Mouse (Mus musculus) erythroid progenitor cell, adult 5-6 weeks (primary cell): ENCODE measurements around the gene Phlda2. TPM values are rescaled to one million over a fixed set of nuclear protein-coding genes. Genes with fewer than 3 reads are reported as not detected.
A peak's percentile ranks its signal among the peaks of the same experiment; 100 is the strongest.

ENCODE experiments used
- ATAC-seq: replicated peaks from 2 replicates; pipeline ENCODE4 v1.8.0; 2016; ENCODE audit warnings: moderate number of reproducible peaks, mild to moderate bottlenecking, moderate TSS enrichment, inconsistent platforms; ENCODE audit not compliant: poor library complexity, low FRiP score, severe bottlenecking
- total RNA-seq, 2 experiments: library from RNA; stranded (forward) in 1 of 2; stranded (reverse) in 1 of 2; fragments of 150-400 nt in 1 of 2; fragments of 186-747, 209-891 nt in 1 of 2; gene quantifications; 2 replicates each; pipeline versions ENCODE4 v1.2.3 to v1.2.4; 2015 to 2017; ENCODE audit warnings: low replicate concordance in 2 of 2

The Phlda2 gene
- total RNA-seq, 2 experiments from 2014 or later: not detected

GRCm38 (mm10) chr7:143466099-143466677 is 36.8 kb downstream of the Phlda2 start:
- ATAC-seq: no peak

DNA sequence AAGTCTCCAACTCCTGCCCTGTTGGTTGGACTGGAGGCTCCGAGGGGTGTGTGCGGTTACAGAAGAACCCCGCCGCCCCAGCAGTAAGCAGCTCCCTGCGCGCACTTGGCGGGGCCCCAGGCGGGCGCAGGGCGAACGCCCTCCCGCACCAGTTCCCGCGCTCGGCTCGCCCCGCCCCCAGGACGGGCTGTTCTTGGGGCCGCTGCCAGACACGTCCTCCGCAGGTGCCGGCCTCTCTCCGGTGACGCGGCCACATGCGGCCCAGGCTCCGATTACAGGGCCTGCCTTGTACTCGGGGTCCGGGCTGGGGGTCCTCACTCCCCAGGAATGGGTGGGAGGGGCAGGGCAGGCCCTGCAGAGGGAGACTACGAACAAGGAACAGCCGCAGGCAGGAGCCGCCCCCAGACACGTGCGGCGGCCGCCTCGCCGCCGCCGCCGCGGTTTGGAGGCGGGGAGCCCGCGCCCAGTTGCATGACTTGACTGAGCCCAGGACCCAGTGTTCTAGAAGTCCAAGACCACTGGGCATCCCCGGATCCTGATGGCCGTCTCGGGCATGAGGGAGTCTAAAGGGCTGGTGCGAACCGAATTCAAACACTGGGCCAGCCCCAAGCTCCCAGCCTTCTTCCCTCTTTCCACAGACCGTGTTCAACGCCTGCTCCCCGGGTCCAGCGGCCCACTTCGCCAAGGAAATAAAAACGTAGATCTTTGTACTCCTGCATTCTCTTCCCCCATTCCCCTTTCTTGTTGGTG is 38.0 kb downstream of the Phlda2 start:
- ATAC-seq: no peak

DNA sequence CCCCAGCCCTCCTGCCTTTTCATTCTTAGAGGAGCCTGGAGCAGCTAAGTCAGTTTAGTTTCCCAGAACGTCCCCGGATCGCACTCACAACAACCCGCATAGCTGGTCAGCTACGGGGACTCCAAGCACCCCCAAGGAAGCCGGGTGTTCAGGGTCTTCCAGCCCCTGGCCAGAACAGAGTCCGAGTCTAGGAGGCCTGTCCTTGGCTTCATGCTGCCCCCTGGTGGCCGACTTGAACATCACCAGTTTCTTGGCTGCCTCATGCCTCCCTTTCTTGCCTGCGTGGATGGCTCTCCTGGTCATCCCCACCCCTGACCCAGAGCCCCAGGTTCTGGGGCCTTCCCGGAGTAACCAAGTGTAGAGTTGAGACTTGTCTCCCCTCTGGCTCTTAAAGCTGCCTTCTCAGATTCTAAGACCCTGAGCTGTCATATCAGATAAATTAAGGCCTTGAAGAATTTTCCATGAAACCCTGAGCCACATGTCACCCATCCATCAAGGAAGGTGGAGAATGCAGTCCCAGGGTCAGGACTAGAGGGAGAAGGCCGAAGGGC is 39.0 kb downstream of the Phlda2 start:
- 0 out of 2 replicates have a peak, but pooled peaks have one; percentile 32 for ATAC-seq

DNA sequence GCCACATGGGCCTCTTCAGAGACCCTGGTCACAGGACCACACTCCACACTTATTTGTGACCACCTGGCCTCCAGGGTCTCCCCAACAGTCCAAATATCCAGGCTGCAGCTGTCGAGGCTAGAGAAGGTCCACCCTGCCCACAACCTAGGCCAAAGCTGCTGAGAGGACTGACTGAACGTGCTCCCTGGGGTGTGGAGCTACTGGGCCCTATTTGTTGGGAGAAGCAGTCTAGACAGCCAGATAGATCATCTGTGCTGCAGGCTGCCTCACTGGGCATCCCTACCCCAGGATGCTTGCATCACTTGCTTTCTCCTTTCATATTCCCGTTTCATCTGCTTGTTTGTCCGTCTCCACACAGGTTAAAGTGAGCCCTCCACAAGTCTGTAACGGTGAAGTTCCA is 40.4 kb downstream of the Phlda2 start:
- no peak for ATAC-seq

DNA sequence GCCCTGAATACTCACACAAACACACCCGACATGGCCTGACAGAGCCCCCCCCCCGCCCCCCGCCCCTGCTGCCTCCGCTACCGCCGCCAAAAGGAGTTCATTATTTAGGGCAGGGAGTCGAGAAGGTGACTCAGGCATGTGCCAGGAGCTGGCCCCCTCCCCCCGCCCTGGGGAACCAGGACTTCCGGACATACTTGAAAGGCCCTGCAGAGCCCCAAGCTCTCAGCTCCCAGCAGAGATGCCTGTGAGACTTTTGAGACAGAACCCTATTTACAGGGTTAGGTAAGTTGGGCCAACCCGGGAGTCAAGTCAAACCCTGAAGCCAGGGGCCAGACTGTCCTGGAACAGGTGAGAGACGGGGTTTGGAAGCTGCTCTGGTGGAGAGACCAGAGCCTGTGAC is 41.0 kb downstream of the Phlda2 start:
- no peak for ATAC-seq

DNA sequence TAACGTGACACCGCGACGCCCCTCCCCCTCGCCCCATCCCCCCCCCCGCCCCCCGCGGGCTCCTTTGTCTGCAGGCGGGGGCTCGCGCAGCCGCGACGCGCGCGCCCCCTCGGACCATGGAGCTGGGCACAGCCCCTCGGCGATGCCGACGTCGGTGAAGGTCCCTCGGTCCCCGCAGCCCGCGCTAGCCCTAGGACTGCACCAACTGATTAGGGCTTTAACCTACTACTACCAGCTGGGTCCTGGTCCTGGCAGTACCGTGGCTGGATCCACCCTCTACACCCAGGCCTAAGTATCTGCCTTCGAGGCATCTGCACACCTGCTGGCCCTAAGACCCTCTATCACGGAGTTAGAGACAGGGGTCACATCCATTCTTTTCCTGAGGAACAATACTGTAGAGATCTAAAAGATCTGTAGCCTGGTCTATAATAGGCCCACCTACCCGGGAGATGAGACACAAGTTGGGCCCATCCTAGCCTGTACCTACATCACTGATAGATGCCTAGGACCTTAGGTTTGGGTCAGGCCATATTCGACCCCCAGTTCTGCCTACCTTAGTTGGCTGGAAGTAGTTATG is 41.6 kb downstream of the Phlda2 start:
- no peak for ATAC-seq

DNA sequence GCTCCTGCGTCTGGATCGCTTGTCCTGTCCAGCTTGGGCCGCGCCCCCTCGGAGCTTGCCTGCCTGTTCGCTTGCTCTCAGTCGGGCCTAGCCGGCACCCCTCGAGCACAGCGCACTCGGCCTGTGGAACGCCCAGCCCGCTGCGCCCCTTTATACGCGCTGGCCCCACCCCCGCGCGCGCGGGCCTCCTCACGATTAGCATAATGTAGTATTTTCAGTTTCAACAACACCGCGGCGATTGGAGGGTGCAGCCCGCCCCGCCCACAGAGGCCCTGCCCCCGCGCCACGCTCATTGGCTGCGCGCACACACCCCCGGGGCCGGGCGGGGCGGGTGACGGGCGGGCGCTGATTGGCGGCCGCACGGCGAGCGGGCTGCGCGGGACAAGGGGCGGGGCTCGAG is 42.1 kb downstream of the Phlda2 start, which contains the start of gene Cdkn1c:
Gene Cdkn1c (minus strand): TSS at position 177 of the 400 bp plus-strand sequence.
- ATAC-seq: peak; percentile 87

DNA sequence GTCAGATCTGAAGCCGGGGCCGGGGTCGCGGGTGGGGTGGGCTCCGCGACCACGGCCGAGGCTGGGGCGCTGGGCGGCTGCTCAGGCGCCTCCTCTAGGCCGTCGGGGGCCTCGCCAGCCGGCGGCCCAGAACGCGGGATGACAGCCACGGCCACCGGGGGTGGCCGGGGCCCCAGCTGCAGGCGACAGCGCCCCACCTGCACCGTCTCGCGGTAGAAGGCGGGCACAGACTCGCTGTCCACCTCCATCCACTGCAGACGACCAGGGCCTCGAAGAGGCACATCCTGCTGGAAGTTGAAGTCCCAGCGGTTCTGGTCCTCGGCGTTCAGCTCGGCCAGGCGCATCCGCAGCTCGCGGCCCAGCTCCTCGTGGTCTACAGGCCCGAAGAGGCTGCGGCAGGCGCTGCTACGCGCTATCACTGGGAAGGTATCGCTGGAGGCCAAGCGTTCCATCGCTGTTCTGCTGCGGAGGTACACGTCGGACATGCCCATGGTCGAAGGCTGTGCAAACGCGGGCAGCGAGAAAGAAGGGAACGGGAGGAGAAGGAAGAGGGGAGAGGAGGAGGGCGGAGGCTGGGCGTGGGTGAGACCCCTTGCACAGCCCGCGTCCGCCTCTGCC is 42.6 kb downstream of the Phlda2 start:
- ATAC-seq: no peak

DNA sequence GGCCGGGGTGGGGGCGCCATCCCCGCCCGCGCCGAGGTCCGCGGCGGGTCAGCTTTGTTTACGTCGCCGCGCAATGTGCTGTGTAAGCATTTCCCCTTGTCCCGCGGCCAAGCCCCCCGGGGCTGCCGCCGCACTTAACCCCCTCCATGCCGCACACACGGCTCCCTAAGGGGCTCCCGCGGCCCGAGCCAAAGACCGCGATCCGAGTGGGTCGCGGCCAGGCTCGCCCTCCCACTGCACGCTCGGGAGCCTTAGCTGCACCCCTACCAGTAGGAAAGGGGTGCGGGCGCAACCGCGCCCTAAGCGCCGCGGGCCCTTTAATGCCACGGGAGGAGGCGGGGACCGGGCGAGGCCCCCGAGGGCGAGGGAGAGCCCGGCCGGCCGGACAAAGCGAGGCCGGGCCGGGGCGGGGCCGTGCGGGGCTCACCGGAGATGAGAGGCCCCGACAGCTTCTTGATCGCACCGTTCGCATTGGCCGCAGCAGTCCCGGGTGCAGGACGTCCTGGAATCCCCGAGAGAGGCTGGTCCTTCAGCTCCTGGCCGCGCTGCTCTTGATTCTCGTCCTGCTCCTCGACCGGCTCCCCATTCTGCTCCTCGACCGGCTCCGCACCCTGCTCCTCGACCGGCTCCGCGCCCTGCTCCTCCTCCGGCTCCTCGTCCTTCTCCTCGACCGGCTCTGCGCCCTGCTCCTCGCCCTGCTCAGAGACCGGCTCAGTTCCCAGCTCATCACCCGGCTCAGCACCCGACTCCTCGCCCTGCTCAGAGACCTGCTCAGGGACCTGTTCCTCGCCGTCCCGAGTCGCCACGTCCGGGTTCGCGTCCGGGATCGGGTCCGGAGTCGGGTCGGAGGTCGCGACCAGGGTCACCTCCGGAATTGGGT is 43.4 kb downstream of the Phlda2 start:
- no peak for ATAC-seq

GRCm38 (mm10) chr7:143458963-143459331 is 44.0 kb downstream of the Phlda2 start:
- ATAC-seq: no peak

Other genes with a start within 250 kb of the Phlda2 start
- 14.8 TPM in 1 of 2 replicates, not detected in the other for gene Cdkn1c, start 42.1 kb downstream of the Phlda2 start, total RNA-seq (2015; ENCODE audit: low replicate concordance)
- gene Cdkn1c, start 42.1 kb downstream of the Phlda2 start, total RNA-seq (2017; ENCODE audit: low replicate concordance): not detected in 2 replicates
- gene Slc22a18, start 29.4 kb downstream of the Phlda2 start, total RNA-seq (2015; ENCODE audit: low replicate concordance): not detected in 2 replicates
- not detected in 2 replicates for gene Slc22a18, start 29.4 kb downstream of the Phlda2 start, total RNA-seq (2017; ENCODE audit: low replicate concordance)
- 114 and 120 TPM in 2 replicates for gene Nap1l4, start 46.0 kb upstream of the Phlda2 start, total RNA-seq (2015; ENCODE audit: low replicate concordance)
- 158 and 165 TPM in 2 replicates for gene Nap1l4, start 46.0 kb upstream of the Phlda2 start, total RNA-seq (2017; ENCODE audit: low replicate concordance)
- gene Cars, start 96.9 kb upstream of the Phlda2 start, total RNA-seq (2015; ENCODE audit: low replicate concordance): 139 and 184 TPM in 2 replicates
- gene Cars, start 96.9 kb upstream of the Phlda2 start, total RNA-seq (2017; ENCODE audit: low replicate concordance): 212 and 322 TPM in 2 replicates
- 5.0 and 5.9 TPM in 2 replicates for gene Tnfrsf26, start 125.6 kb upstream of the Phlda2 start, total RNA-seq (2015; ENCODE audit: low replicate concordance)
- 0.51 and 1.7 TPM in 2 replicates for gene Tnfrsf26, start 125.6 kb upstream of the Phlda2 start, total RNA-seq (2017; ENCODE audit: low replicate concordance)
- 1.7 and 16.6 TPM in 2 replicates for gene Tnfrsf22, start 146.5 kb upstream of the Phlda2 start, total RNA-seq (2015; ENCODE audit: low replicate concordance)
- not detected in 2 replicates for gene Tnfrsf22, start 146.5 kb upstream of the Phlda2 start, total RNA-seq (2017; ENCODE audit: low replicate concordance)
- 2.5 TPM in 1 of 2 replicates, not detected in the other for gene Tnfrsf23, start 182.7 kb upstream of the Phlda2 start, total RNA-seq (2015; ENCODE audit: low replicate concordance)
- gene Tnfrsf23, start 182.7 kb upstream of the Phlda2 start, total RNA-seq (2017; ENCODE audit: low replicate concordance): 0.30 TPM in 1 of 2 replicates, not detected in the other